Mouse (Mus musculus) megakaryocyte, embryonic 14.5 days (primary cell): Measurements from ENCODE around the gene Ccdc47.

Experiments
- FLI1 ChIP-seq: IDR thresholded peaks from 2 replicates; pipeline ENCODE4 v1.6.1; 2012; ENCODE audit warnings: low read length, inconsistent platforms, mixed read lengths
- GATA1 ChIP-seq: IDR thresholded peaks from 3 replicates; pipeline ENCODE4 v1.6.1; 2012; ENCODE audit warnings: mixed read lengths, low read length, inconsistent platforms, borderline replicate concordance

GRCm38 (mm10) chr11:106263963-106264362 lies 47.8 kb upstream of the Ccdc47 start:
- TF ChIP-seq GATA1: no peak
- TF ChIP-seq FLI1: no peak
